Mouse (Mus musculus) urinary bladder, postnatal 10 days (tissue): Measurements from ENCODE around the gene Lkaaear1.

Source experiments
- DNase-seq: peaks from one replicate; pipeline ENCODE4 v3.0.0; 2022; ENCODE audit warnings: low spot score

The Lkaaear1 gene

GRCm38 (mm10) chr2:181653523-181653922, 44.7 kb downstream of the Lkaaear1 start:
- DNase-seq, result no peak

- DNase-seq, result no peak
Measured at GRCm38 (mm10) chr2:181653065-181653464, 45.2 kb downstream of the Lkaaear1 start.

GRCm38 (mm10) chr2:181648926-181649325, 49.3 kb downstream of the Lkaaear1 start:
- DNase-seq, result no peak
